Comparison of ENCODE assay signal across 10 mouse cellular contexts in the genomic region with DNA sequence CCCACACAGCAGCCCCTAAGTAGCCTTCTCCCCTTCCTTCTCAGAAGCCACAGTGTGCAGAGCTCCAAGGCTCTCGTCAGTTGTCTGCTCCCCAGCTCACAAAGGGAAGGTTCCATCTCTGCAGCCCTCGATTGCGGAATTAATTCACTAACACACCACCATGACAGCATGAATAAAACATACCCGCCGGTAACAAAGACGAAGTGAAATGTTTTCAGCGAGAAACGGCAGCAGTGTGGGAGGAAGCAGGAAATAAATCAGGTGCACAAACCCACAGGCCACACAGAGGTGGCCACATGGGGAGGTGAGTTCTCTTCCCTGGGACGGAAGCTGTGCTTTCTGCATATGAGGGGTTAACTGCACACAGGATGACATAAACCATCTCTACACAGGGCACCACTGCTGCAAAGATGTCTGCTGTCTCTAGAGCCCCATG. TPM values are rescaled to one million over a fixed set of nuclear protein-coding genes. Genes with fewer than 3 reads are reported as not detected.
DNase-seq lines count a peak whose midpoint lies in the region; ATAC-seq and TF ChIP-seq lines count a peak whose summit lies in the region.
"Had no signal": no experiment of that assay in that cellular context is flagged by ENCODE, and none has a peak within 500 bp of the region (broad histone marks: within the 10 kb centered on the region; RNA-seq: fewer than 3 reads in every experiment).

No protein-coding gene starts in this region.

- H3K4me3 ChIP-seq in liver, postnatal 0 days (ENCODE audit: low read depth, low read length), result no peak overlapping the region
- H3K4me3 ChIP-seq in forebrain, embryonic 15.5 days, result peak overlapping the region; percentile 20
- H3K4me3 ChIP-seq in midbrain, embryonic 11.5 days (ENCODE audit: low read depth, low read length), result no peak overlapping the region
- H3K4me3 ChIP-seq in lung, adult 2 months (replicated peaks; ENCODE audit: extremely low read depth, low read depth, low read length), result no peak overlapping the region
- H3K4me3 ChIP-seq: limb, embryonic 12.5 days had no signal

- no peaks in the 10 kb centered on the region for H3K4me1 ChIP-seq in liver, postnatal 0 days (ENCODE audit: insufficient read depth)
- peaks cover 9% of the 10 kb centered on the region for H3K4me1 ChIP-seq in forebrain, embryonic 15.5 days
- H3K4me1 ChIP-seq in midbrain, embryonic 11.5 days (ENCODE audit: control insufficient read depth, insufficient read depth, low read length), result no peaks in the 10 kb centered on the region
- no peaks in the 10 kb centered on the region for H3K4me1 ChIP-seq in lung, adult 2 months (ENCODE audit: control insufficient read depth, insufficient read depth, low read length)
- H3K4me1 ChIP-seq: limb, embryonic 12.5 days had no signal

- 31% methylated on average over 9 of the region's 9 CpGs for whole genome bisulfite sequencing in liver, postnatal 0 days (ENCODE audit: insufficient replicate concordance)
- 12% methylated on average over 9 of the region's 9 CpGs for WGBS in forebrain, embryonic 15.5 days
- WGBS in midbrain, embryonic 11.5 days, result 23% methylated on average over 9 of the region's 9 CpGs
- 44% methylated on average over 9 of the region's 9 CpGs for WGBS in lung, adult 2 months

- no peak for ATAC-seq in liver, postnatal 0 days
- ATAC-seq in forebrain, embryonic 15.5 days (replicated peaks), result peak; percentile 80
- peak; percentile 87 for ATAC-seq in midbrain, embryonic 11.5 days (ENCODE audit: low FRiP score)
- no peak for ATAC-seq in megakaryocyte-erythroid progenitor cell, adult 5-6 weeks (replicated peaks; ENCODE audit: low FRiP score, low TSS enrichment, poor library complexity, severe bottlenecking)

- H3K27ac ChIP-seq in liver, postnatal 0 days (ENCODE audit: low read depth), result no peak overlapping the region
- H3K27ac ChIP-seq in forebrain, embryonic 15.5 days (replicated peaks), result peak overlapping the region; percentile 77
- H3K27ac ChIP-seq in midbrain, embryonic 11.5 days (ENCODE audit: low read depth, low read length), result peak overlapping the region; percentile 8; the same call in 1 of the 2 replicates
- H3K27ac ChIP-seq: limb, embryonic 12.5 days had no signal

- no peaks in the 10 kb centered on the region for H3K9me3 ChIP-seq in liver, postnatal 0 days (ENCODE audit: low read length)
- H3K9me3 ChIP-seq in forebrain, embryonic 15.5 days, result no peaks in the 10 kb centered on the region
- H3K9me3 ChIP-seq in midbrain, embryonic 11.5 days (ENCODE audit: control insufficient read depth, low read length), result no peaks in the 10 kb centered on the region
- H3K9me3 ChIP-seq: limb, embryonic 12.5 days had no signal

- no peaks in the 10 kb centered on the region for H3K27me3 ChIP-seq in liver, postnatal 0 days (ENCODE audit: insufficient read depth, low read length)
- H3K27me3 ChIP-seq in forebrain, embryonic 15.5 days, result no peaks in the 10 kb centered on the region
- no peaks in the 10 kb centered on the region for H3K27me3 ChIP-seq in midbrain, embryonic 11.5 days (ENCODE audit: control insufficient read depth, insufficient read depth, low read length)
- H3K27me3 ChIP-seq: limb, embryonic 12.5 days had no signal

- H3K9ac ChIP-seq in liver, postnatal 0 days (replicated peaks), result no peak overlapping the region
- H3K9ac ChIP-seq in forebrain, embryonic 15.5 days (replicated peaks), result peak overlapping the region; percentile 28; the same call in 1 of the 2 replicates
- H3K9ac ChIP-seq in midbrain, embryonic 11.5 days (ENCODE audit: low read length), result no peak overlapping the region; the same call in 1 of the 2 replicates
- H3K9ac ChIP-seq: limb, embryonic 12.5 days had no signal

- H3K36me3 ChIP-seq in liver, postnatal 0 days (replicated peaks; ENCODE audit: insufficient read depth, low read length), result no peaks in the 10 kb centered on the region
- no peaks in the 10 kb centered on the region for H3K36me3 ChIP-seq in forebrain, embryonic 15.5 days
- no peaks in the 10 kb centered on the region for H3K36me3 ChIP-seq in midbrain, embryonic 11.5 days (ENCODE audit: control insufficient read depth, insufficient read depth, low read length)
- H3K36me3 ChIP-seq: limb, embryonic 12.5 days had no signal

- no peak for TF ChIP-seq POLR2A in lung, adult 2 months (IDR thresholded peaks at IDR 0.05; ENCODE audit: borderline replicate concordance, extremely low read depth, low read depth, low read length)

- 0 out of 2 replicates have a peak overlapping the region, but pooled peaks have one; percentile 13 for H3K4me2 ChIP-seq in liver, postnatal 0 days (ENCODE audit: low read depth, low read length)
- peak overlapping the region; percentile 28 for H3K4me2 ChIP-seq in forebrain, embryonic 15.5 days (replicated peaks)
- 0 out of 2 replicates have a peak overlapping the region, but pooled peaks have one; percentile 1 for H3K4me2 ChIP-seq in midbrain, embryonic 11.5 days
- H3K4me2 ChIP-seq: limb, embryonic 12.5 days had no signal

- TF ChIP-seq CTCF in liver, postnatal 0 days (IDR thresholded peaks at IDR 0.05; ENCODE audit: low read depth), result no peak
- TF ChIP-seq CTCF in lung, adult 2 months (IDR thresholded peaks at IDR 0.05; ENCODE audit: insufficient read depth, low read length), result no peak

- no peak for TF ChIP-seq EP300 in liver, postnatal 0 days (IDR thresholded peaks at IDR 0.05; ENCODE audit: low read depth)

- DNase-seq in liver, postnatal 0 days, result no peak
- no peak for DNase-seq in liver
- peak; percentile 89 for DNase-seq in midbrain, embryonic 11.5 days (ENCODE audit: low spot score, missing footprints)
- DNase-seq in thymus, postnatal 14 days, result peak; percentile 47
- DNase-seq in lung, adult 2 months, result no peak
- DNase-seq in ovary, postnatal 10 days (ENCODE audit: low spot score), result no peak
- DNase-seq: heart, postnatal 4 days had no signal

RNA-seq across cellular contexts. Expression of gene Prdm2, which starts 6.5 kb away (rescaled TPM):
- polyA plus RNA-seq in liver, postnatal 0 days (2015; fragmentation: Nextera tagmentation; extraction: Ambion mirVana), result 2.6 and 4.1 TPM in 2 replicates
- 16.9 and 18.4 TPM in 2 replicates for polyA plus RNA-seq in forebrain, embryonic 15.5 days (2015; fragmentation: Nextera tagmentation; extraction: Ambion mirVana)
- polyA plus RNA-seq in midbrain, embryonic 11.5 days (2014; fragmentation: Nextera tagmentation; extraction: Ambion mirVana), result 14.2 and 14.7 TPM in 2 replicates
- 11.6 and 16.8 TPM in 2 replicates for polyA plus RNA-seq in lung, adult 2 months (2012; rRNA removed)
- total RNA-seq in megakaryocyte-erythroid progenitor cell, adult 5-6 weeks (2014; fragmentation: Nextera tagmentation), result 17.0 and 22.9 TPM in 2 replicates
- 7.8 and 9.0 TPM in 2 replicates for total RNA-seq in megakaryocyte-erythroid progenitor cell, adult 5-6 weeks (2017)

Comparison
In these comparisons a context has a peak if more than half of its experiments do, and no peak if none do; other contexts are left out.
1. ATAC-seq: peak in forebrain, embryonic 15.5 days (single experiment) and midbrain, embryonic 11.5 days (single experiment); none in liver, postnatal 0 days (single experiment) and megakaryocyte-erythroid progenitor cell, adult 5-6 weeks (single experiment).
2. DNase-seq: peak in midbrain, embryonic 11.5 days (single experiment) and thymus, postnatal 14 days (single experiment); none in liver, postnatal 0 days (single experiment), liver (single experiment), lung, adult 2 months (single experiment) and ovary, postnatal 10 days (single experiment).
3. Peak in every context shown above with its lines, with median percentiles within 50 percentile points of each other: H3K4me2 ChIP-seq.